Mouse (Mus musculus): ENCODE measurements around the gene Slc39a13. TPM values are rescaled to one million over a fixed set of nuclear protein-coding genes. Genes with fewer than 3 reads are reported as not detected.
"Not testable (repeated sequence)": the region's sequence is repeated elsewhere in the genome, so short reads cannot be mapped to it uniquely, and the experiment has no call there.

Gene Slc39a13
- total RNA-seq, 2 experiments from 2014 or later, result 27.6 to 36.6 TPM

DNA sequence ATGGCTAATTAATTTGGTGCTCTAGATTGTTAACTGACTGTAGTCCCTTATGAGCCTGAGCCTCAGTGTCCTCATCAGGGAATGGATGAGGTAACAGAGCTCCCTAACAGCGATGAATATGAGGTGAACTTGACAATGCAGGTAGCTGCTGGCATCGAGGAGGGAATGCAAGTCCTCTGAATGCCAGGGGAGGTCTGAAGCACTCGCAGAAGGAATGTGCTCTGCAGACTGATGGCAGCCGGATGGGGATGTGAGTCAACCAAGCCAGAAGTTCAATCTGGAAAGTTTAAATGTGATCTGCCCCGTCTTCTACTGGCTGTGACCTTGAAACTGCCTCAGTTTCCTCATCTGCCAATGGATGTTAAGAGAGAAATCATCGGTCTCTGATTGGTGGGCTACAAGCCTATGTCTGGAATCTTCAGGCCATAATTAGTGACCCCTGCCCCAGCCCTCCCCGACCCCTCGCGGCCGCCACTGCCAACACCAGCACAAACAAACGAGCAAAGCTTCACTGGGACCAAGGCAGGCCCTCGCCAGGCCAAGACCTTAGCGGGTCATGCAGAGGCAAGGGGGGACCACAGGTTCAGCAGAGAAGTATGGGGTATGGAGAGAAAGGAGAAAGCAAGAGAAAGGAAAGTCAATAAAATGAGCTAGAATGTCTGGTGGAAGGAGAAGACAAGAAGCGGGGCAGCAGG is 764 bp downstream of the Slc39a13 start:
- intact Hi-C loops (cut with DNase I), result loop anchor here (10.0 kb wide), 1 partner anchor 155 kb away; no protein-coding TSS in a partner anchor
- DNase-seq (ENCODE audit: low spot score in 2 of 2), result no peak

DNA sequence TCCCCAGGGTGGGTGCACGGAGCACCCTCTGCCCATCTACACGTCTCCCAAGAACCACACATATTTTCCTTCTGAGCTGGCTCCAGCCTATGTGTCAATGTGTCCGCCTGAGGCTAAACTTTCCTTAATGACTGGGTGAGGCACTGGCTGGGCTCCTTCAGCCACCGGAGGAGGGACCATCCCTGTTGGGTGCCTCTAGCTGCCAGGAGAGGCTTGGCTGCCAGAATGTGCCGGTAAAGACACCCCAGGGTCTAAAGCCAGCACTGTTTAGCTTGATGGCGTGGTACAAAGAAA is 1.4 kb downstream of the Slc39a13 start:
- no peak for DNase-seq (ENCODE audit: low spot score in 2 of 2)
- intact Hi-C loops (cut with DNase I), result loop anchor here (10.0 kb wide), 1 partner anchor 154 kb away; no protein-coding TSS in a partner anchor

DNA sequence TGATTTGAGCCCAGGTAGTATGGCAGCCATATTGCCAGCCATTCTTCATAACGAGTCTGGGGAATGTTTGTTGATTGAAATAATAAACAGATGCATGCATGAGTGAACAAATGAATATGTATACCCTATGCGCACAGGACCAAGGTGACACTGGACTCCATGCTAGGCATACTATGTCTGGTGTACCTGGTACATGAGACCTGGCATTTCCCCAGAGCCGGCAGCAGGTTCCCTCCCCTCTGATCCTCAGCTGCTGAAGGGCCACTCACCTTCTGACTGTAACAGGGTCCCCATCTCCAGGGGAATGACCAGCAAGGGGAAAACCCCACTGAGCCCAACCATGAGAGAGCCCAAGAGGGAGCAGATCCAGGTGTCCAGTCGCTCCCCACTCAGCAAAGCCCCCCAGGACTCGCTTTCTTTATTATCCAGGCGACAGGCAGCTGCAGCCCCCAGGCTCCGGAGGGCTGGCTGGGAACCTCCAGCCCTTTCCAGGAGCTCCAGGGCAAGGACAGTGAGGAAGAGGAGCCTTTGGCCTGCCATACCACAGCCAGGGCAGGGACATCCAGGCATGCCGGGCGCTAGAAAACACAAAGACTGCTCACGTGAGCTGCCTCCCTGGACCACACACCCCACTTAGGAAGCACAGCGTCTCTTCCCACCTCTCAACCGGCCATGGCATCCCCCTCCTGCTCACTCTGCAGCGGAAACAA is 1.9 kb downstream of the Slc39a13 start:
- no peak for DNase-seq (ENCODE audit: low spot score in 2 of 2)

GRCm38 (mm10) chr2:91066455-91066854 is 3.8 kb downstream of the Slc39a13 start:
- DNase-seq (ENCODE audit: low spot score in 2 of 2), result no peak
- intact Hi-C loops (cut with DNase I), result loop anchor here (10.0 kb wide), 1 partner anchor 152 kb away; no protein-coding TSS in a partner anchor

More for the DNA sequence above, 1.9 kb downstream of the Slc39a13 start:
- intact Hi-C loops (cut with DNase I), result loop anchor here (10.0 kb wide), 1 partner anchor 154 kb away; no protein-coding TSS in a partner anchor

GRCm38 (mm10) chr2:91065544-91065943 is 4.7 kb downstream of the Slc39a13 start:
- DNase-seq (ENCODE audit: low spot score in 2 of 2), result no peak
- intact Hi-C loops (cut with DNase I), result loop anchor here (10.0 kb wide), 1 partner anchor 151 kb away; no protein-coding TSS in a partner anchor

DNA sequence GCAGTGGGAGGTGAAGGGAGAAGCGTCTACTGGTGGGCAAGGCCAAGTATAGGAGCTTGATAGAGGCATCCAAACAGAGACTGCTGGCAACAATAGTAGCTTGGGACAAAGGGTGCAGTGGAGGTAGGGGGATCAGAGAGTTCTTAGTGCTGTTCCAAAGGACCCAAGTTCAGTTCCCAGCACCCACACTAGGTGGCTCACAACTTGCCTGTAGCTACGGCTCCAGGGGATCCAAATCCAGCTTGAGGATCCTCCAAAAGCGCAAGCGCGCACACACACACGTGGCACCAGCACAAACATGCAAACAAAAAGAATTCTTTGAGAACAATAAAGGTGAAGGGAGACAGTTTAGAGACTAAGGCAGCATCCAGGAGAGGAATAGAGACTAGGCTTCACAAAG is 6.0 kb downstream of the Slc39a13 start:
- no peak for DNase-seq (ENCODE audit: low spot score in 2 of 2)
- intact Hi-C loops (cut with DNase I), result loop anchor here (10.0 kb wide), 1 partner anchor 149 kb away; no protein-coding TSS in a partner anchor

DNA sequence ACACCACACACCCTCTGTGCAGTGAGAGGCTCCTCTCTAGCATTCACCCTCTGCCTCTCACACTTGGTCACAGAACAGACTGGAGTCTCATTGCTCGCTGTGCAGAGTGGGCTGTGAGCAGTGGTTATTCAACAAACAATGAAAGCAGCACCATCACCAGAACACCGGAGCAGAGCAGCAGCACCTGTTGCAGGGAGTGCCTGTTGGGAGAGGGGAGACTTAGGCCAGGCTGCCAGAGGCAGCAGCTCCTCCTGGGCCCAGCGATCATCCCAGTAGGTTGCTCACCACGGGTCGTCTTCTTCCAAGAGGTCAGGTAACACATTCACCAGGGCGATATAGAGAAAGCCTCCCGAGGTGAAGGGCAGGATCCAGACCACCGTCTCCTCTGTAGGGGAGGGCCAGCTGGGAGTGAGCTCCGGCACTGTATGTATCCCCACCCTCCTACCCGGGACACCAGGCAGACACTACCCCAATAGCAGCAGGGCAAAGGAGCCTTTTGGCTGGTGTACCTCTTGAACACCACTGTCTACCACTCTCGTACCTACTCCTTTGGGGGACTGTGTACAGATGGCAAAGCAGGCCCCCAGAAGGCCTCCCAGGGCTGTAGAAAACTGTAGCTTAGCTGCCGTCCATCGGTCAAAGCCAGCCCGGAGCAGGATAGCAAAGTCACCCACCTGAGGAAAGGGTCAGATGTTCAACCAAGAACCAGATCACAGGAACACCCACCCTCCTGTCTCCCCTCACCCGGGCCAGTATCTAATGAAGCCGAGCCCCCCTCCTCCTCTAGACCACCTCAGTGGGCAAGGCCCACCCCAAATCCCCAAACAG is 7.2 kb downstream of the Slc39a13 start:
- no peak for DNase-seq (ENCODE audit: low spot score in 2 of 2)
- intact Hi-C loops (cut with DNase I), result loop anchor here (10.0 kb wide), 1 partner anchor 148 kb away; no protein-coding TSS in a partner anchor

DNA sequence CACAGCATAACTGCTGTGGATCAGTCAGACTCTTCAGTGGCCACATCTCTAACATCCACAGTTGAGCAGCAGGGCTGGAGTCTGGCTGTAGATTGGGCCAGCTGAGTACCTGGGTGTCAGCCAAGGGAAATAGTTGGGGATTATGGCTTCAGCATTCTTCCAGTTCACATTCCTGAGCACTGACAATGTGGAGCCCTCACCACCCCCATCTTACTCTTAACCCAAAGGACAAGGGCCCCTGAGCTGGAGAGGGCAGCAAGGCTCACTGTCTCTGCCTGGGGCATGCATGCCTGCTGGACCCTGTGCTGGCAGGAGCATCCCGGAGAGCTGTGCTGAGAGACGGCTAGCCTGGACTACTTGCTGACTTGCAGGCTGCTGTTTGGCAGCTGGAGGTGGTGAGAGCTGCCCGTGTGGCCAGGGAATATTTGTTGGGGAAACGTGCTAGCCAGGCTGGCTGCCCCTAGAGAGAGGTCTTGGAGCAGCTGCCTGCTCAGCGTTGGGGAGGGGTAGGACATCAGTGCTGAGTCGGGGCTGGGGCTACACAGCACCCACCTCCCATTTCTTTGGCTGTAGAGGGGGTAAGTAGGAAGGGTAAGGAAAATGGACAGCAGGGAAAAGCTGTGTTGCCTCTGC is 8.3 kb downstream of the Slc39a13 start:
- DNase-seq (ENCODE audit: low spot score in 2 of 2), result no peak
- intact Hi-C loops (cut with DNase I), result loop anchor here (2.0 to 10.0 kb wide), 2 partner anchors 147 to 195 kb away; no protein-coding TSS in a partner anchor

- intact Hi-C loops (cut with DNase I), result loop anchor here (2.0 to 10.0 kb wide), 2 partner anchors 146 to 194 kb away; no protein-coding TSS in a partner anchor
Observed at GRCm38 (mm10) chr2:91060544-91061355, 9.5 kb downstream of the Slc39a13 start.

DNA sequence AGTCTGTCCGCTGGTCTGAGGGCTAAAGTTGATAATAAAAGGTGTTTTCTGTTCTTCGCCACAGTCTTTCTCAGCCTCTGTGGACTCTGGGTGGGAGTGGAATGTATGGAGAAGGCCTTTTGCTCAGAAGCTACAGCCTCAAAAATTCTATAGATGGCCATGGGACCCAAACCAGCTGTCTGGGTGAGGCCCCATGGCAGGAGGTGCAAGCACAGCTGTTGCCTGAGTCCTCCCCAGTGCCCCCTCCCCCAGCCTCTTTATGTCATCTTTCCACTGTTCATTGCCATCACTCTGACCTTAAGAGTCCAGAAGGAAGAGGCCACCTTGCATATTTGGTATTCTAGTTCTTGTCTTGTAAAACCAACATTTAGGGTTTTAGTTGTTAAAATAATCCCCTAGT is 10.8 kb downstream of the Slc39a13 start:
- intact Hi-C loops (cut with DNase I), result no loop called here

More at GRCm38 (mm10) chr2:91060544-91061355, 9.5 kb downstream of the Slc39a13 start:
- DNase-seq (ENCODE audit: low spot score in 2 of 2), result peak; percentile 72 to 74

DNA sequence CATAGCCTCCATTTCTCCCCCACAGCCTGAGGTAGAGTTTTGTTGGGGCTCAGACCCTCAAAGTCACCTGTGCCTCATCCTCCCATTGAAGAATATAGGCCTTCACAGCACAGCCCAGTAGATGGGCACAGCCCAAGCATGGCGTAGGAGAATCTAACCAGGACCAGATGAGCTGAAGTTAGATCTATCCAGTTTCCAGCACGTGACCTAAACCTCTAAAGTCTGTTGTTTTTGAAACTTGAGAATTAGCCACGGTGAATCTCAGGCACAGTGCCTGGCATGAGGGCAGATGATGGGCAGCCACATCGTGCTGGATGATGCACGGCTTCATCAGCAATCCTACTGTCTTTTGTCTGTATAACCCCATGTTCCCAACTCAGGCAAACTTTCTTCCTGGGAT is 11.8 kb downstream of the Slc39a13 start:
- intact Hi-C loops (cut with DNase I), result no loop called here
- no peak for DNase-seq (ENCODE audit: low spot score in 2 of 2)

More for the DNA sequence above, 10.8 kb downstream of the Slc39a13 start:
- no peak for DNase-seq (ENCODE audit: low spot score in 2 of 2)

- intact Hi-C loops (cut with DNase I), result loop anchor here (2.0 to 5.0 kb wide), 2 partner anchors 37 to 113 kb away; partner anchors contain the start of gene Celf1
- peak; percentile 97 for DNase-seq (ENCODE audit: low spot score in 2 of 2)
Observed at GRCm38 (mm10) chr2:91053934-91054382, 16.3 kb downstream of the Slc39a13 start, which contains the start of gene Psmc3. Gene Psmc3 (plus strand): TSS chr2:91054009.

DNA sequence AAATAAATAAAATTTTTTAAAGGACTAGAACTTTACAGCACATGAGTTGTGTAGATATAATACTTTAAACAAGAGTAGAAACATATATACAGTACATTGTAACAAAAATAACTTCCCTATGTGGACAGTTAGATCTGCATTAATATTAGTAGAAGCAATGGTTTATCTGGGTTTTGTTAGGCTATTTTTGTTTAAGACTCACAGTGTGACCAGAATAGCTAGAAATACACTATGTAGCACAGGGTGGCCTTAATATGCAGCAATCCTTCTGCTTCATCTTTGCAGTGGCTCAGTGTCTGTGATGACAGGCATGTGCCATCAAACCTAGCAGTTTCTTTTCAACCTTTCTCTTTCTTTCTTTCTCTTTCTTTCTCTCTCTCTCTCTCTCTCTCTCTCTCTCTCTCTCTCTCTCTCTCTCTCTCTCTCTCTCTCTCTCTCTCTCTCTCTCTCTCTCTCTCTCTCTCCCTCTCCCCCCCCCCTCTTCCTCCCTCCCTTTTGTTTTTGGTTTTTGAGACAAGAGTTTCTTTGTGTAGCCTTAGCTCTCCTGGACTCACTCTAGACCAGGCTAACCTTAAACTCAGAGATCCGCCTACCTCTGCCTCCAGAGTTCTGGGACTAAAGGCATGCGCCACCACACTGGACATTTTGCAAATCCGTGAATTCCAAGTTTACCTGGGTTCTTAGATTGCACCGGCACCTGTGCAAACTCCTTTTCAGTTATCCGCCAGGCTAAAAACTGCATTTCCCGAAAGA is 16.9 kb downstream of the Slc39a13 start:
- intact Hi-C loops (cut with DNase I), result loop anchor here (5.0 kb wide), 1 partner anchor 36 kb away; no protein-coding TSS in a partner anchor
- DNase-seq (ENCODE audit: low spot score in 2 of 2), result no peak

GRCm38 (mm10) chr2:91052752-91053151 is 17.5 kb downstream of the Slc39a13 start:
- intact Hi-C loops (cut with DNase I), result loop anchor here (5.0 kb wide), 1 partner anchor 35 kb away; no protein-coding TSS in a partner anchor
- DNase-seq (ENCODE audit: low spot score in 2 of 2), result no peak

DNA sequence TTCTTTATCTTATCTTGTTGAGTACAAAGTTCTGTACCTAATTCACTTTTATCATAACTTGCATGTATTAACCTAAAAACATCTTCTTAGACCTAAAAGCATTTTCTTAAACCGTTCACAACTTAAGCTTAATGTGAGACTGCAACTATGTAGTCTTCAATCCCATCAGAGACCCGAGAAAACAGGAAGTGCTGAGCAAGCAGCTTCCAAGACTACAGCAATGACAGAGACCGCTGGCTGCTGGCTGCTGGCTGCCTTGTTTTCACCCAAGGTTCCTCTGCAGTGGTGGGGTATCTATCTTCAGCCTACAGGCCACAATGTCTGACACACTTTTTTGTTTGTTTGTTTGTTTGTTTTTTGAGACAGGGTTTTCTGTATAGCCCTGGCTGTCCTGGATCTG is 18.3 kb downstream of the Slc39a13 start:
- intact Hi-C loops (cut with DNase I), result loop anchor here (5.0 kb wide), 1 partner anchor 35 kb away; no protein-coding TSS in a partner anchor
- DNase-seq (ENCODE audit: low spot score in 2 of 2), result no peak

DNA sequence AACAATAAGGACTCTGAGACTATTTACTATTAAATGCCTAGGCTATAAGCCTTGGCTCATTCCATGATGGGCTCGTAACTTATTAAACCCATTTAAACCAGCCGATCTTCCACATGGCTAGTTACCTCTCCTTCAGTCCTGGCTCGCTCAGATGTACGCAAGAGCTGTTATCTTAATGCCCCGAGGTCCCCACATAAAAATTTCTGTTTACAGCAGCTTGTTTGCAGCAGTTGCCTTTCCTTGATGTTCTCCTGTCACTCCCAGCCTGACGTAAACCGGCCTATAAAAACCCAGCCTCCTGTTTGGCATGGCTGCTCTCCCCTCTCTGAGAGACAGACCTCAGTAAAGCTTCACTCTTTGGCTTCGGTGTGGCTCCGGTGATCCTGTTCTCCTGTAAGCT is 22.9 kb downstream of the Slc39a13 start:
- DNase-seq (ENCODE audit: low spot score in 2 of 2), result no peak
- intact Hi-C loops (cut with DNase I), result no loop called here

- DNase-seq (ENCODE audit: low spot score in 2 of 2); intact Hi-C loops (cut with DNase I): not testable (repeated sequence)
Observed at GRCm38 (mm10) chr2:91045805-91046204, 24.4 kb downstream of the Slc39a13 start.

All from left cerebral cortex, postnatal 36 days (tissue).